Mouse (Mus musculus) T-helper 2 cell (primary cell): Measurements from ENCODE around the gene Tgfb2.

Source experiments
- in situ Hi-C: fragments of 300-600 bp; cut with MboI, MseI; formaldehyde crosslinking; loops from one replicate; pipeline ENCODE4 v1.15.1; 2025; ENCODE audit warnings: high pct_unique_total_duplicates

Gene Tgfb2

DNA sequence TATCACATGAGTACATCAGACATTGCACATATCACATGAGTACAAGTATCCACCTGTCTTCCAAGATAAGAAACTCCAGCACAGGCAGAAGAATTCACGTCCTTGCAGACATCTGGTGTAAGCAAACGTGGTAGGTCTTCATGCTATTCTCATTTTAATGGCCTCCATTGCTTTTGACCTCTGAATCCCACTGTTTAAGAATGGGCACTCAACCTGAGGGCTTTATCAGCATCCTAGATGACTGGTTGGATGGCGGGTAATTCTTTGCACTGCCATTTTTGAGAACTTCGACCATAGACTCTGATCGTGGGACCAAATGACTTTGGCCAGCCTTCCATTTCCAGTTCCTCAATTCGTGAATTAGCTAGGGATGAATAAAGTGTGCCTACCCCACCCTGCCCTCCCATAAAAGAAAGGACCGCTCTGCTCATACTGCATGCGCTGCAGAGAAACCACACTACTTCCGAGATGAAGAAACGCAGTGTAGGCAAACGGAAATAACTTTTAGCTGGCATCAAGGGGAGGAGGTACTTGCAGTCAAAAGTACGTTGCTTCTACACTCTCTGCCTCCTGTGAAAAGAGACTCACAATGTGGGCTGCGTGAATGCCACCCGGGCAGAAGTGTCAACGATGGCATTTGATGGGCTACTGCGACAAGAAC lies 48.1 kb downstream of the Tgfb2 start:
- in situ Hi-C loops = no loop called here

- in situ Hi-C loops = no loop called here
Observed at GRCm38 (mm10) chr1:186656732-186657329, 49.0 kb downstream of the Tgfb2 start.

GRCm38 (mm10) chr1:186656201-186656600 lies 49.6 kb downstream of the Tgfb2 start:
- in situ Hi-C loops = no loop called here

- in situ Hi-C loops = no loop called here
Observed at GRCm38 (mm10) chr1:186655096-186655495, 50.7 kb downstream of the Tgfb2 start.

GRCm38 (mm10) chr1:186652208-186652607 lies 53.6 kb downstream of the Tgfb2 start:
- in situ Hi-C loops = no loop called here

GRCm38 (mm10) chr1:186650011-186650410 lies 55.8 kb downstream of the Tgfb2 start:
- in situ Hi-C loops = no loop called here

GRCm38 (mm10) chr1:186637304-186638213 lies 68.2 kb downstream of the Tgfb2 start:
- in situ Hi-C loops = no loop called here

DNA sequence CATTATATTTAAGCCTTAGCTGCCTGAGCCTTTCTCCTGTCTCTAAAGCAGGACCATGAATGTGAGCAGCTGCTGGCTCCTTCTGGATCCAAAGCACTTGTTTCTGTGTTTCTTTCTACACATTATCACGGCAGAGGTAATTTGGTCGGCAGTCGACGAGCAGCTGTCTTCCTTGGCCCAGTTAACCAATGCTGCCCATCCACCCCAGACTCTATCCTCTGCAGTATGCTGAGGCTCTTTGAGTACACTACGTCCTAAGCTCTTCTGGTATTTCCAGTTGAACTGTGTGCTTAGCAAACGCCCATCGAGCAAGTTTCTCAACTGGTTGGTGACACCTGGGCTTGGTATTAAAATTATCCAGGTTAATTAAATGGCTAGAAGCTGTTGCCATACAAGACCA lies 70.7 kb downstream of the Tgfb2 start:
- in situ Hi-C loops = no loop called here

GRCm38 (mm10) chr1:186631457-186631856 lies 74.3 kb downstream of the Tgfb2 start:
- in situ Hi-C loops = no loop called here

DNA sequence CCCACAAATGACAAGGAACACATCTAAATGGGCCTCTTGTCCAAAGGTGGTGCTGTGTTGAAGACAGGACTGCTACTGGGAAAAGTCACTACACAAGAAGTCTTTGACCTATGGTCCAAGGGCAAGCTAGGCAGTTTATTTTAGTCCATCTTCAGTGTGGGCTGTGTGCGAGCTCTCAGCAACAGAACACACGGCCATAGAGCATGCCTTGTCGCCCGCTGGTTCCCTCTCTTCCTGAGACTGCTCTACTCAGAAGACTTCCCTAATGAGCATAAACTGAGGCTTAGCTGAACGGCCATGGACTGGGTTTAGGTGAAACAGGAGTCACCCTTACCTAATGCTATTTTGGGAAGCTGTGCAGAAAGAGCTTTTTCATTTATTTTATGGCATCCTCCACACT lies 74.8 kb downstream of the Tgfb2 start:
- in situ Hi-C loops = no loop called here

- in situ Hi-C loops = no loop called here
Observed at GRCm38 (mm10) chr1:186627451-186627995, 78.3 kb downstream of the Tgfb2 start.

DNA sequence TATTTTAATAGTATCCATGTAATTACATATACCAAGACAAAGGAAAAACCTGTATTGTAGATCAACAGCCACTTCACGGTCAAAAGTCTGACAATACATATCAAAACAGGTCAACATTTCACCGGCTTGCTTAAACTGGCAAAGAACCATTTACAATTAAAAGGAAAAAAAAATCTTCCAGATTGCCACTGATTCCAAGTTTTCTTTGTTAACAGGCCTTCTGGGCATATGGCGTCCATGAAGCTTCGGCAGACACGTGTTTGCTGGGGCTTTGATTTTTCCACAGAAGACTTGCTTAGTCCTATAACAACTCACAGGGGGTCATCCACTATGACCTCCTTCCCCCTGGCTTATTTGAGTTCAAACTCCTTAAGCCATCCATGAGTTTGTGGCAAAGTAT lies 81.3 kb downstream of the Tgfb2 start:
- in situ Hi-C loops = no loop called here

DNA sequence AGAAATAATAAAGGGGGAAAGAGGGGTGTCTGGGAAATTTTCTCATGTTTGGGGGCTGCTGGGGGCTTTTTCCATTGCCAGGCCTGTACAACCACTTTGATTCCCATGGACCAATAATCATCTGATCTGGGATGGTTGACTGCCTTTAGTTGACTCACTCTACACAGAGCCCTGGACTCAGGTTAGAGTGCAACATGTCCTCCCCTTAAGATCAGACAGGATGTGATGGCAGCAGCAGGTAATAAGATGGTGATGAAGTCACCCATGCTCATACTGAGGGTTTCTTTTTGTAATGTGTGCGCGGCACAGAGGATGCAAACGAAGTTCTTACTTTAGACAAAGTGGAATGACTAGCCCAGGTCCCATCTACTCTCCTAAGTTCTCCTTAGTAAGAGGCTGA lies 84.0 kb downstream of the Tgfb2 start:
- in situ Hi-C loops = no loop called here

GRCm38 (mm10) chr1:186618285-186618684 lies 87.5 kb downstream of the Tgfb2 start:
- in situ Hi-C loops = no loop called here

- in situ Hi-C loops = no loop called here
Observed at GRCm38 (mm10) chr1:186611371-186611770, 94.4 kb downstream of the Tgfb2 start.

DNA sequence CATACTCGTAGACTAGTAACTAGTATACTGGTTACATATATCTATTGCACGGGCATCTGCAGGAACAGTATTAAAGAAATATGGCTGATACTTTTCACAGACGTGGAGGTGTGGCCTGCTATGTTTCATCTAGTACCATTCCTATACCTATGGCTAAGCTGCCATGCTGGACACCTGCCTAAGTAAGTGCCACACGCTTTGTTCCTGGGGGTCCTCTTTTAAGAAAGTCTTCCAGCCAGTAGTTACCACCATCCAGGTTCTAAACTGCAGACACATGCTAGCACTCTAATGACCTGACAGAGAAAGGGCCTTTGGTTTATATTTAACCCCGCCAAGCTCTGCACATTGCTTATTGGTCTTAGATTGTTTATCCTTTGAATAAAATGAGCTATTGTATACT lies 95.3 kb downstream of the Tgfb2 start:
- in situ Hi-C loops = no loop called here

- in situ Hi-C loops = loop anchor here (10.0 kb wide), 1 partner anchor 435 kb away; no protein-coding TSS in a partner anchor
Observed at GRCm38 (mm10) chr1:186609793-186610233, 96.0 kb downstream of the Tgfb2 start.

DNA sequence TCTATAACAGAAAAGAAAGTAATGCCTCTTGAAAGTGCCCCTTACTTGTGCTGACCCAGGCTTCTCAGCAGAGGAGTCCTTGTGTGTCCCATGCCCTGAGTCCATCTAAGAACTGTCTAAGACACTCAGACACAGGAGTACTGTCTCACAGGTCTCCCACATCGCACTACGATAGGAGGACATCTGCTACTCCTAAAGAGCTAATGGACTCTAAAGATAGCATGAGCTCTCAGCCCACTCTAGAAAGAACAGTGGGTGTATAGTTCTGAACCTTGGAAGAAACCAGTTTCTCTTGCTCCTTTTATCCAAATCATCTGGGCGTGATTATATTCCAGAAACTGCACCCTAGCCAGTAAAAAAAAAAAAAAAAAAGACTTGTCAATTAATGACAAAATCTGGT lies 97.7 kb downstream of the Tgfb2 start:
- in situ Hi-C loops = loop anchor here (10.0 kb wide), 1 partner anchor 433 kb away; no protein-coding TSS in a partner anchor

DNA sequence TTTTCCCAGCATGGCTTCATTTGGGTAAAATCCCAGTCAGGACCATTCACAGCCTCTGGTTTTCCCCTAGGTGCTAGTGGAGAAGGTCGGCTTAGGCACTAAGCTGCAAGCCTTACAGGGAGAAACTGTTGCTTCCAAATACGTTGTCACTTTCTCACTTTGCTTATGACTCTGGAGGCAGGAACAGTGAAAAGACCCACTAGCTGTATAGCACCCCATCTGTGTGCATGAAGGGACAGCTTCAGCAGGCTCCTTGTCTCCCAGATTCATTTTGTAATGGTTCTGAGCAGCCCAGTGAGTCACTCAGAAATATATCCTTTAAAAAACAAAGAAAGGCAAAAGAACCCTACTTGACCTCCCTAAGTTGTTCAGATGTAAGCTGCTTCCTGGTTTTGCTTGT lies 100.2 kb downstream of the Tgfb2 start:
- in situ Hi-C loops = loop anchor here (10.0 kb wide), 1 partner anchor 431 kb away; no protein-coding TSS in a partner anchor

GRCm38 (mm10) chr1:186604124-186604523 lies 101.7 kb downstream of the Tgfb2 start:
- in situ Hi-C loops = loop anchor here (10.0 kb wide), 1 partner anchor 429 kb away; no protein-coding TSS in a partner anchor

- in situ Hi-C loops = no loop called here
Observed at GRCm38 (mm10) chr1:186588226-186588625, 117.6 kb downstream of the Tgfb2 start.
